Mouse (Mus musculus): ENCODE measurements around the gene Tmem273.

Tmem273 gene

GRCm38 (mm10) chr14:32810111-32810510 is 24.3 kb downstream of the Tmem273 start:
- no peak for DNase-seq (ENCODE audit: low read depth, low spot score)

- no peak for DNase-seq (ENCODE audit: low read depth, low spot score)
These were observed 26.7 kb downstream of the Tmem273 start for GRCm38 (mm10) chr14:32812429-32812828.

- no peak for DNase-seq (ENCODE audit: low read depth, low spot score)
These were observed 29.2 kb downstream of the Tmem273 start for GRCm38 (mm10) chr14:32814961-32815360.

GRCm38 (mm10) chr14:32816533-32816932 is 30.8 kb downstream of the Tmem273 start:
- DNase-seq (ENCODE audit: low read depth, low spot score): no peak

- no peak for DNase-seq (ENCODE audit: low read depth, low spot score)
These were observed 31.5 kb downstream of the Tmem273 start for GRCm38 (mm10) chr14:32817258-32817657.

- DNase-seq (ENCODE audit: low read depth, low spot score): no peak
These were observed 33.5 kb downstream of the Tmem273 start for GRCm38 (mm10) chr14:32819297-32819696.

GRCm38 (mm10) chr14:32822812-32823211 is 37.0 kb downstream of the Tmem273 start:
- no peak for DNase-seq (ENCODE audit: low read depth, low spot score)

GRCm38 (mm10) chr14:32823861-32824260 is 38.1 kb downstream of the Tmem273 start:
- no peak for DNase-seq (ENCODE audit: low read depth, low spot score)

- DNase-seq (ENCODE audit: low read depth, low spot score): no peak
These were observed 38.7 kb downstream of the Tmem273 start for GRCm38 (mm10) chr14:32824267-32825150.

- DNase-seq (ENCODE audit: low read depth, low spot score): peak; percentile 64
These were observed 39.8 kb downstream of the Tmem273 start for GRCm38 (mm10) chr14:32825426-32826032.

- peak; percentile 19 for DNase-seq (ENCODE audit: low read depth, low spot score)
These were observed 41.4 kb downstream of the Tmem273 start for GRCm38 (mm10) chr14:32827165-32827564.

- DNase-seq (ENCODE audit: low read depth, low spot score): no peak
These were observed 42.4 kb downstream of the Tmem273 start for GRCm38 (mm10) chr14:32827994-32828650.

- no peak for DNase-seq (ENCODE audit: low read depth, low spot score)
These were observed 48.1 kb downstream of the Tmem273 start, which contains the start of gene Fam170b for GRCm38 (mm10) chr14:32833847-32834246. Fam170b (plus strand) TSS chr14:32833962.

- DNase-seq (ENCODE audit: low read depth, low spot score): no peak
These were observed 49.4 kb downstream of the Tmem273 start for GRCm38 (mm10) chr14:32835181-32835580.

GRCm38 (mm10) chr14:32835596-32835995 is 49.8 kb downstream of the Tmem273 start:
- DNase-seq (ENCODE audit: low read depth, low spot score): no peak

GRCm38 (mm10) chr14:32836191-32836590 is 50.4 kb downstream of the Tmem273 start:
- DNase-seq (ENCODE audit: low read depth, low spot score): no peak

GRCm38 (mm10) chr14:32842052-32842451 is 56.3 kb downstream of the Tmem273 start:
- no peak for DNase-seq (ENCODE audit: low read depth, low spot score)

GRCm38 (mm10) chr14:32854059-32854458 is 68.3 kb downstream of the Tmem273 start:
- no peak for DNase-seq (ENCODE audit: low read depth, low spot score)

GRCm38 (mm10) chr14:32856246-32856645 is 70.5 kb downstream of the Tmem273 start:
- no peak for DNase-seq (ENCODE audit: low read depth, low spot score)

- DNase-seq (ENCODE audit: low read depth, low spot score): no peak
These were observed 71.0 kb downstream of the Tmem273 start, which contains the start of gene Vstm4 for GRCm38 (mm10) chr14:32856681-32857328. Vstm4 (plus strand) TSS chr14:32856756.

GRCm38 (mm10) chr14:32858361-32858760 is 72.6 kb downstream of the Tmem273 start:
- no peak for DNase-seq (ENCODE audit: low read depth, low spot score)

Measured in ES-CJ7 (cell line).